Mouse (Mus musculus) heart, adult 8-10 months (tissue): ENCODE data around the gene Serpina3a. TPM values are rescaled to one million over a fixed set of nuclear protein-coding genes. Genes with fewer than 3 reads are reported as not detected.

Experiments used
- DNase-seq: peaks from one replicate; pipeline ENCODE4 v3.0.0; 2022; ENCODE audit warnings: low spot score
- total RNA-seq, 4 experiments: library from RNA; stranded (reverse); gene quantifications; 2 replicates each; pipeline ENCODE4 v1.2.4; 2022

The Serpina3a gene
- total RNA-seq, 4 experiments from 2014 or later: not detected

DNA sequence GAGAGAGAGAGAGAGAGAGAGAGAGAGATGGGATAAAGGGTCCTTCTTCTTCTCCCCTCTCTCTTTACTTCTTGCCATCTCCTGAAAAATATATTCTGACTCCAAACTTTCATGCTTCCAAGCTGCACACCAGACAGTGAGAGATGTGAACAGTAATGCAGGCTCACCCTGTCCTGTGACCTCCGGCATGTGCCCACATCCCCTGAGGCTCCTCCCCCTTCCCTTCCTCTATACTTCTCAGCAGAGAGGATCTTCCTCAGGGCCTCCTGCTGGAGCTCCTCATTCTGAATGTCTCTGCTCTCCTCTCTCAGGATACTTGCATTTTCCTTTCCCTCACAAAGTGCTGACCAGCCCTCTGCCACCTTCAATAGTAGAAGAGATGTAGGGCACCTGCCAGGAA, 29.9 kb downstream of the Serpina3a start:
- DNase-seq: no peak

GRCm38 (mm10) chr12:104143286-104143685, 30.8 kb downstream of the Serpina3a start:
- no peak for DNase-seq

- DNase-seq: no peak
These were observed 33.0 kb downstream of the Serpina3a start for GRCm38 (mm10) chr12:104145571-104145970.

DNA sequence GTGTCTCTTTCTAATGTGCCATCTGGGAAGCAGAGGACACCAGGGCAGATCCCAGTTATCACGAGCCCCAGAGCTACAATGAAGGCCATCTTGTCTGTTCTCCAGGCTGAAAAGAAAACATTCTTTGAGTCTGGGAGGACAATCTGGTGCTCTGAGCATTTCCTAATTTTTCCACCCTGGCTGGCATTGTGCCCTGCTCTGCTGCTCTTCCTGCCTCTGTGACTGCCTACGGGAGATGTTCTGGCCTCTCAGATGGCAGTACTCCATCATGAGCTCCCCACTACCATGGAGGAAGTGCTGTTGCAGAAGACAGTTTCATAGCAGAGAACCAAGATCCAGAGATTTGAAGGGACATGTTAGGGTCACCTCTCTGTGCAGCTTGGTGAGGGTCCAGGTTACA, 39.5 kb downstream of the Serpina3a start:
- DNase-seq: no peak

DNA sequence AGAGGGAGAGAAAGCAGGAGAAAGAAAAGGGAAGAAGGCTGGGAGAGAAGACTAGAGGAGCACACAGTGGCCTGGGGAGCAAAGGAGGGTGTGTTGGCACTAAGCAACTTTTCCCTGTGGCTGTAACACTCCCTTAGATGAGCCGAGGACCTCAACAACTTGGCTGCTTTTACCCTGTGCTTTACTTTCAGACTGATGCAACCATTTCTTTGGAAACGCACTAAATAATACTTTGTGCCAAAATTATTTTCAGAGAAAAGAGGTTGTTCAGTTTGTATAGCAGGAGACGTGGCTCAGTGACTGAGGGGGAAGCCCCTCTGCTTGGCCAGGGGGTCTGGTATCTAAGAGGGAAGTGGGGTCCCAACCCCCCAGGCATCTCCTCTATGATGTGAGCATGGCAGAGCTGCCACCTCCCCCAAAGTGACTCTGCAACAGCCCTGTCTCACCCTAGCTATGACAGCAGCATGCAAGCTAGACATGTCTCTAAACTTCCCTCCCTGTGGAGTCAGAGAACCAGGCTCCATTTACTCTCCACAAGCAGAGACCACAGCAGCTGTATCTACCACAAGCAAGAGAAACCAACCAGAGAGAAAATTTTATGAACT, 40.6 kb downstream of the Serpina3a start:
- no peak for DNase-seq

DNA sequence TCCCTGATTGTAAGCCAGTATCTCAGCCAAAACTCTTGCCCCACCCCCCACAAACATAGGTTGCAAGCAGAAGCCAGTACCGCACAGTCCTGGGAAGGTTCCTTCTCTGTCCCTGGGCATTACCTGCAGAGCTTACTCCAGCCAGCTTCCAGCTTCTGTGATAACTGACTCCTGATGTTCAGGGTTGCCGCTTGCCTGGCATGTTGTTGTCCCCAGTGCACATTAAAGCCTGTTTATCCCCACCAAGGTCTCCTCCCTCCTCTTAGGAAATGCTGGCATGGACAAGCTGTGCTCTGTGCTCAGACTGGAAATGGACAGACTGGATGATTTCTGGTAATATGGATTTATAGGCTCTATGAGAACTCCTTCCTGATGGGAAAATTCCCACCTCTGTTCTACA, 41.1 kb downstream of the Serpina3a start, which contains the start of gene Serpina3c:
Serpina3c (minus strand) TSS at position 215 of the 400 bp plus-strand sequence.
- no peak for DNase-seq

Other genes starting within 250 kb of the Serpina3a start
- gene Serpina1a, start 249.2 kb upstream of the Serpina3a start, total RNA-seq: under 1 TPM in 1 of 4 experiments, not detected in 3; 0.17 TPM
- gene Serpina1c, start 207.8 kb upstream of the Serpina3a start, total RNA-seq: under 1 TPM in 1 of 4 experiments, not detected in 3; 0.52 TPM
- gene Serpina1e, start 153.7 kb upstream of the Serpina3a start, total RNA-seq: under 1 TPM; 0.19 to 0.44 (median 0.36) TPM
- under 1 TPM in 1 of 4 experiments, not detected in 3; 0.32 TPM for gene Serpina11, start 122.8 kb upstream of the Serpina3a start, total RNA-seq
- under 1 TPM in 3 of 4 experiments, not detected in 1; 0.08 to 0.11 (median 0.09) TPM for gene Serpina9, start 99.0 kb upstream of the Serpina3a start, total RNA-seq
- gene Serpina12, start 68.3 kb upstream of the Serpina3a start, total RNA-seq: not detected
- not detected for gene Serpina5, start 11.6 kb upstream of the Serpina3a start, total RNA-seq
- not detected for gene Serpina3b, start 15.3 kb downstream of the Serpina3a start, total RNA-seq
- gene Serpina3c, start 41.1 kb downstream of the Serpina3a start, total RNA-seq: under 1 TPM; 0.41 to 0.63 (median 0.58) TPM
- not detected for gene Serpina3f, start 101.8 kb downstream of the Serpina3a start, total RNA-seq
- gene Serpina3g, start 123.5 kb downstream of the Serpina3a start, total RNA-seq: 1 to 10 TPM in 3 of 4 experiments, under 1 TPM in 1; 0.84 to 2.1 (median 1.8) TPM
- gene Serpina3i, start 150.4 kb downstream of the Serpina3a start, total RNA-seq: 1 to 10 TPM in 1 of 4 experiments, under 1 TPM in 2, not detected in 1; 0.23 to 1.6 (median 0.53) TPM
- not detected for gene Serpina3j, start 201.8 kb downstream of the Serpina3a start, total RNA-seq
- gene Serpina3k, start 225.8 kb downstream of the Serpina3a start, total RNA-seq: under 1 TPM in 1 of 4 experiments, not detected in 3; 0.22 TPM
- gene Serpina3m, start 225.8 kb downstream of the Serpina3a start, total RNA-seq: under 1 TPM in 2 of 4 experiments, not detected in 2; 0.22 to 0.44 TPM